Mouse (Mus musculus) lung, adult 18-20 months (tissue): ENCODE results near the gene Il10rb.
"Not testable (repeated sequence)": the region's sequence is repeated elsewhere in the genome, so short reads cannot be mapped to it uniquely, and the experiment has no call there.

Experiments used
- DNase-seq, 2 experiments: peaks; one replicate each; pipeline ENCODE4 v3.0.0; 2022; ENCODE audit warnings: mixed read lengths in 2 of 2

The Il10rb gene

DNA sequence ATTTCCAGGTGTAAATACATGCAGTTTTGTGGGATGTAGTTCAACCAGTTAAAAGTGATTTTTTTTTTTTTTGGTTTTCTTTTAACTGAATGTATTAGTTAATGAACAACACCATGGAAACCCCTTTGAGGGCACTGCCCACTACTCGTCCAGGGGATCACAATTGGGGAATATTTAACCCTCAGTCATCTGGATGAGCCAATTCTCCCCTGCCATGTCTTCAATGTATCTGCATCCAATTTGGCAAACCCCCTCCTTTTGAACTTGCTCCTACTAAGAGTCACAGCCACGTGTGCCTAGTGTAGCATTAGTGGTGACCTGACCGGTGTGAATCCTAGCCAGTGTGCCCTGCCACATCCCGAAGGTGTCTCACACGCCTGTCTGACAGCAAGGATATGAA is 12.6 kb downstream of the Il10rb start:
- no peak for DNase-seq

DNA sequence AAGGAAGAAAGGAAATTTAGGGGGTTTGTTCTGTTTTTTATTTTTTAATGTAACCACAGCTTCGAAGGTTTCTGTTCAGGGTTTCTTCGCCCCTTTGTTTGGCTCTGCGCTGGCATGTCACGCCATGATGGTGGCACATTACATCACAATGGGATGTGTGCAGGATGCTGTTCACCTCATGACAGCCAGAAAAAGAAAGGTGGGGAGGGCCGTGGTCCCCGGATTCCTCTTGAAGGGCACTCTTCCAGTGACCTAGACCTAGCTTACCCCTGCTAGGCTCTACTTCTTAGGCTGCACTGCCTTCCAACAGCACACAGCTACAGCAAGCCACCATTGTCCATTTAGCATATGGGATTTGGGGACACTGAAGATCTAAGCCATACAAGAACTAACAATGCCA is 19.9 kb downstream of the Il10rb start:
- no peak for DNase-seq

DNA sequence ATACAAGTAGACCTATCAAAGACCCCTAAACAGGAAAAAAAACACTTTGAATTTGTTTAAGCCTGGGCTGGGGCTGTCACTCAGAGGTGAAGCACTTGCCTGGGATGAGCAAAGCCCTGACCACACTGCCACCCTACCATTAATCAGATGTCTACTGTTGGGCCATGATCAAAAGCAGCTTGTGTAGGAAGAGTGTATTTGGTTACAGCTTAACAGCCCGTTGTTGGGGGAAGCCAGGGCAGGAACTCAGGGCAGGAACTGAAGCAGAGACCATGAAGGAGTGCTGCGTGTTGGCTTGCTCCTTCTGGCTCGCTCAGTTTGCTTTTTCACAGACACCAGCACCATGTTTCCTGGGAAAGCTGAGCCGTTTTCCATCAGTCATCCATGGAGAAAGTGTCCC is 20.6 kb downstream of the Il10rb start:
- no peak for DNase-seq

DNA sequence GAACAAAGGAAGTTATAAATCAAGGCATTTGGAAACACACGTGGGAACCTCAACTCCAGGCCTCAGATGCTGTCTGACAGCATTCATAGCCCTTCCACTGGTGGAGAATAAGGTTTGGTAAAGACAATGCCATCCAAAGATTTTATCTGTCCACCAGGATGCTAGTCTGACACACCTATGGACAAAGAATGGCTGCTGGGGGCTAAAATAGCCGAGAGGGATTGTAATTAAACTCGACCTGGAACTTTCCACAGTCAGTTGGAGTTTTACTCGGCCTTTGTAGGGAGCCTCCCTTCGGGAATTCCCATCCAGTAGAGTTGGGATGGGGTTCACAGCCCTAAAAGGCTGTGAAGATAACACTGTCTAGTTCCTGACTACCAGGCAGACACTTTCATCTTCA is 21.5 kb downstream of the Il10rb start:
- DNase-seq: no peak

DNA sequence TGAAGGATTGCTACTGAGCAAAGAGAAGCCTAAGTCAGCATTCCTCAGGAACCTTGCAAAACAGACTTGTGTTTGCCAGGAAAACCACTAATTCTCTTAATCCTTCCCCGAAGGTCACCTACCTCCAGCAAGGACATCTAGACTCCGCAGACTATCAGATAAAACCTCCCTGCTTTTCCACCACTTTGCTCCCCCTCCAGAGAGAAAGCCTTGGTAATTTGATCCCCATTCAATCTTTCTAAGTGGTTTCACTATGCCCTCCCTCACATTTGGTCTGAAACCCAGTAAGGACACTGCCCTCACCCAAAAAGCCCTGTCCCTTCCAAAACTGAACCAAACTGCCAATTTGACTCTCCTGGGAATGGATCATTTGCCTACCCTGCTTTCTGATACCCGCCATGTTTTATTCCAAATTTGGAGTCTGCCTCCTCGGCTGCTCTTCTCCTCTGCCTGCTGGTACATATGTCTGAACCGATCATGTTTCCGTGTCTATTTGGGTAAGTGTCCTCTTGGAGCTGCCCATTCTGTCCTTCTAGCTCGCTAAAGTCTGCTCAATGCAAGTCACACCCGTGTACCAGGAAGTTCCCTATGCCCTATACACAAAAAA is 22.4 kb downstream of the Il10rb start:
- DNase-seq: no peak

DNA sequence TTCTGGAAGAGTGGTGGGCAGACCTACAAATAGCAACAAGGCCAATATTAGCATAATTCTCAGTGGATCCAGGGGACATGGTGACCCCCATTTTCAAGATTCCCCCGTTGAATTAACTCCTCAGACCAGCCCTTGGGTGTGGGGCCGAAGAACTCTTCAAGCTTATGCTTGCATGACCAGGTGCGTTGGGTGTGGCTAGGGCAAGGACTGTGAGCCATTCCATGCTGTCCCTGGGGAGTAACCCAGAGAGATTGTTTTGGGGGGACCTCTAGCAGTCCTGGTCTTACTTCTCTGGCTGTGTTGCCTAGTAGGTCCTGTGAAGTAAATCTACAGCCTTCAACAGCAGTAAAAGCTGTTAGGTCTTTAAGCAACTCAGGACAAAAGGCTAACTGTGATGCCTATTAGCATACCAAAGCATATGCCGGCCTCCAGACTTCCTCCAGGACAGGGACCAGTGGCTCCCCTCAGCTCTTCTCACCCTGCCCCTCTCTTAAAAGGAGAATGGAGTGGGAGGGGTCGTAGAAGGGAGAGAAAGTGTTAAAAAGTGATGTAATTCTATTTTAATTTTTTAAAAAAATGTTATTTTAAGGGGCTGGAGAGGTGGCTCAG is 26.9 kb downstream of the Il10rb start:
- no peak for DNase-seq

DNA sequence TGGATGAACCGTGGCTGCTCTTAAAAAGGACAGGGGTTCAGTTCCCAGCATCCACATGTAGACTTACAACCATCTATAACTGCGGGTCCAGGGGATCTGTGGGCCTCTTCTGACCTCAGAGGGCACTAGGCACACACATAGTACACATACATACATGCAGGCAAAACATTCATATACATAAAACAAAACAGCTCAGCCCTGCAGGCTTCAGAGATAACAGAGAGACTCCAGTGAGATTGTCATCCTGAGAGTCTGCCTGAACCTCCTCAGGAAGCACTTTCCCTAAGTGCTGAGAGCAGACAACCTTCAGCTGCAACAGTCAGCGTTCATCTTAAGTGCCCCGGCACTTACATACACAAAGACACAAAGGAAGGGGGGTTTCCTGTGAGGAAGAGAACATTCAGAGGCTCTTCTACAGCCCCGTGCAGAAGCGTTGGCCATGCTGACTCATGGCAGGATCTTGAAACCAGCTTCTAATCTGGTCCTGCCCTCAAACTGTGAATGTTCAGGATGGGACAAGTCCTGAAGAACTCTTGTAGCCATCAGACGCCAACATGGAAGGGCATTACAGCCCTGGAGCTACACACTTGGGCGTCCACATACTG is 27.5 kb downstream of the Il10rb start:
- DNase-seq: no peak

DNA sequence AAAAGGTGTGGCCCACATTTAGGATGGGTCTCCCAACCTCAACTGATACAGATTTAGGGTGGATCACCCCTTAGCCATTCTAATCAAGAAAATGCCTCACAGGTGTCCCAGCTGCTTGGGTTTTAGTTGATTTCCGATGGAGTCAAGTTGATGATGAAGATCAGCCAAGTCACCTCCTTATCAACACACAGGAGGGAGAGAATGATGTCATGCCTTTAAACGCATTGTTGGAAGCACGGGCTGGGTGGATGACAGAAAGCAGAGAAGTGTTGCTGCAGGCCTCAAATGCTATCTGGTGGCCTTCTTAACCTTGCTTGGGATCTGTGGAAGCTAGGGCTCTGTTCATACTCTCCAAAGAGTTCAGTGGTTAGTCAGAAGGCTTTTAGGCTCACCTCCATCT is 28.2 kb downstream of the Il10rb start:
- DNase-seq: no peak

DNA sequence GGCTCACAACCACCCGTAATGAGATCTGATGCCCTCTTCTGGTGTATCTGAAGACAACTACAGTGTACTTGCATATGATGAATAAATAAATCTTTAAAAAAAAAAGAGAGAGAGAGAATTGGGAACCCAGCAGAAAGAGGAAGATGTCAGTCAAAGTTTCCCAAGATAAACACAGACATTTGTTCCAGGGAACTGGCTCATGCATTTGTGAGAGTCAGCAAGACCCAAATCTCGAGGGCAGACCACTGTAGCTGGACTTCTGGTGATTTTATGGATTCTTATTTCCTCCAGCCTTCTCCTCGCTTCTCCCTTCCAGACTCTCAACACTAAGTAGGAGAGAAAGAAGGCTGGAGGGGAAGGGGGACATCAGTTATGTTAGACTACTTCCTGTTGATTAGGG is 32.1 kb downstream of the Il10rb start:
- DNase-seq: no peak

DNA sequence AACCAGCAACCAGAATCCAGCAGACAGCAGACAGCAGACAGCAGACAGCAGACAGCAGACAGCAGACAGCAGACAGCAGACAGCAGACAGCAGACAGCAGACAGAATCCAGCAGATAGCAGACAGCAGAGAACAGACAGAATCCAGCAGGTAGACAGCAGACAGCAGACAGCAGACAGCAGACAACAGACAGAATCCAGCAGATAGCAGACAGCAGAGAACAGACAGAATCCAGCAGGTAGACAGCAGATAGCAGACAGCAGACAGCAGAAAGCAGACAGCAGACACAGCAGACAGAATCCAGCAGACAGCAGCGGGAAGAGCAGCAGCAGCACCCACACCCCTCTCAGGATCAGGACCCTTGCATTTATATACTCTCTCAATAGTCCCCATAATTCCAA is 32.6 kb downstream of the Il10rb start:
- not testable (repeated sequence) for DNase-seq

DNA sequence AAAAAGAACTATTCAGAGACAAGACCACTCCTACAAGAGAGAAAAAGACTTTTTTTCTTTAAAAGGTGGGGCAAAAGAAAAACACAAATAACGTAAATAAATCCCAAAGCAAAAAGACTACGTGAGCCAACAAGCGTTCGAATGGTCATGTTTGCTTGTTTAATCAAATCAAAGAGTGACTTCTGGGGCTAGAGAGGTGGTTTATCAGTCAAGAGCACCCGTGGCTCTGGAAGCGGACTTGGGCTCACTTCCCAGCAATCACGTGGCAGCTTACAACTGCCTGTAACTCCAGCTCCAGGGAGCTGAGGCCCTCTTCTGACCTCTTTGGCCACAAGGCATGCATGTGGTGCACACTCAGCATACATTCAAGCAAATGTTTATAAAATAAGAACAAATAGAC is 35.4 kb downstream of the Il10rb start:
- peak; percentile 86 to 88 for DNase-seq

DNA sequence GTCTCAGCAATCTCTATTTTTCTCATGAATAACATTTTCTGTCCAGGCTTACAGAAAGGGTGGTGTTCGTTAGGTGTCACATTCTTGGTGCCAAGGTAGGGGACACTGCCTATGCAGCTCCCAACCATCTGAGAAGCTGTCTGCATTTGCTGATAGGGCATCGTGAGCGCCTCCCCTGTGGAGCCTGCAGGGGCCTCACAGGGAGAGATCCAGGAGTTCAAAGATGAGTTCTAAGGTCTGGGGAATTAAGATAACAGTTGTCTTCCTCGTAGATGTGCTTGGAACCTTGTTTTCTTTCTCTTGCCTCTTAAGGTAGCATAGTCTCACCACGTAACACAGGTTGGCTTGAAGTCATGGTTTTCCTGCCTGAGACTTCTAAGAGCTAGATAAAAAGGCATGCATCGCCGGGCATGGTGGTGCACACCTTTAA is 35.9 kb downstream of the Il10rb start:
- no peak for DNase-seq

DNA sequence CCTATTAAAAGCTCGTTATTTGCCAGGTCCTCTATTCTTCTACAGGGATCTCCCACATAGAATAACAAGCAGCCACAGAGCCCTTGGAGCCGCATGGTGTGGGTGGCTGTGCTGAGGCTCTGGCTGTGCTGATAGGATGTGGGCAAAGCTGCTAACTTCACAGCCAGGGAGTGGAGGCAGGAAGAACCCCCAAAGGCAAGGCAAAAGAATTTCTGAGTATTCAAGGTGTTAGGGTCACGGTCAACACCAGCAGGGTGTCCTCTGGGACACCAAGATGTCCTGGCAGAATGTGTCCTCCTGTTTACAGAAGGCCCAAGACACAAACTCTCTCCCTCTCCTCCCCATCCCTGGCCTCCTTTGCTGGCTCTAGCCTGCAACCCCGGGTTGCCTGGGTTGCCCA is 36.5 kb downstream of the Il10rb start:
- DNase-seq: no peak

DNA sequence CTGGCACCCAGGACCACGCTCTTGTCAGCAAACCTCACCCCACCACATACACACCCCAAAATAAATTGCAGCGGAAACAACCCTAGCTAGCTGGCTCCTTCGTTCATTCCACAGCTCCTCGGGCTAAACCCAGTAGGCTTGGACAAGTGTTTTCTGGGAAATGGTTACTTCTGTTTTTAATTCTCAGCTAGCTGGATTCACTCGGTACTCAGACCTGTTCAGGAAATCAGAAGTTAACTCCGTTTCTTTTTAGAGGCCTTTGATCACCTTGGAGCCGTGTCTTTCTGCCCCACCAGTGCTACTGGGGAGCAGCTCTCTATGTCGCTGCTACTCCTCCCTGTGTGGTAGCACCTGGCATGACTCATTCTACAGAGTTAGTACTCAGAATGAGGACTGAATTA is 37.2 kb downstream of the Il10rb start:
- no peak for DNase-seq

DNA sequence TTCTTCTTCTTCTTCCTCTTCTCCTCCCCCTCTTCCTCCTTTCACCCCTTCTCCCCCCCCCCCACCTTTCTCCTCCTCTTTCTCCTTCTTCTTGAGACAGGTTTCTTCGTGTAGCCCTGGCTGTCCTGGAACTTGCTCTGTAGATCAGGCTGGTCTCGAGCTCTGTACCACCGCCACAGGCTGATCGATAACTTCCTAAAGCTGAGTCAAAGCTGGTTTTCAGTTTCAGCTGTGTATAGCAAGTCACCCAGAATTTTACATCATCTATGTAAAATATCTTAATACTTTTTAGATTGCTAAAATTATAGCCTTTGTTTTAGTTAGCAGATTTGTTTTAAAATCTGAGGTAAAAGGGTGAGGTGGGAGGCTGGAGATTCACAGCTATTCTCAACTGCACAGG is 38.9 kb downstream of the Il10rb start:
- DNase-seq: no peak

DNA sequence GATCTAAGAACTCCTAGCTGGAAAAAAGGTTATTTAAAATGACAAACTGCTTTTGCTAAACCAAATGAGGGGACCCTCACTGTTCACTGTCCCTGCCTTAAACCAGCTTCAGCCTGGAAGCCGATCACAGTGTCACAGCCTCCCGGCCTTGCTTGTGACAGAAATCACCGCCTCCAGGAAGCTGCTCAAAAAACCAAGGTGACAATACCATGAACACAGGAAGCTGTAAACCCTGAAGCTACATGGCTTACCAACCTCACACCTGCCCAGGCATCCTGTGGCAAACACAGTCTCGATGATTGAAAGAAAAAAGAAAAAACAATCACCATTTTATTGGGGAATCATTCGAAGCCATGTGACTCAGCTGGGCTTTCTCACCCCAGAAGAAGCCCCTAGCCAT is 39.6 kb downstream of the Il10rb start:
- DNase-seq: no peak

DNA sequence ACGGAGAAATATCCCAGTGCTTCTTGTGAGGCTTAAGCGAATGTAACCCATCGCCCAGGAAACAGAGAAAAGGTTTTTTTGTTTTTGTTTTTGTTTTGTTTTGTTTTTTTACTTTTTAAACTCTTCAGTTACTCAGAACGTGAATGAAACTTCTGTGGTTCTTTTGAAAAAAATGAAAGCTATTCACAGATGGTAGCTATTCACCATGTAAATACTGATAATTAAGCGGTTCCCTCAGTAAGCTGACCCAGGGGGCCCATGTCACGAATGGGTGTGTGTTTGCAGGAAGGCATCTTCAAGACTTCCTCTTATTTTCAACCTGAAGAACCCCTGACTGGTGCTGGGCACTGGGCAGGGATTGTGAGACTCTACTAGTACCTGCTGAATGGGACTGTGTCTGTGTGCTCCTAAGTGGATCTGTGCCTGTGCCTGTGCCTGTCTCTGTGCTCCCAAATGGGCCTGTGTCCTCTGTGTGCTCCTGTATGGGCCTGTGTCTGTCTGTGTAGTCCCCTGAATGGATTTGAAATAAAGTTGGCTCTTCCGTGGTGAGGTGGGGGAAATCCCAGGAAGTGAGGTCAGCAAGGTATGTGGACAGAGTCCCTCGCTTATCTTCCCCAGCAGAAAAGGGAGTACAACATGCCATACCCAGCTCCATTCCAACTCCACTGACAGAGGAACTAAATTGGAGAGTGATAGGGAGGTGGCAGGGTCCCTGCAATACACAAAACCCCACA is 41.0 kb downstream of the Il10rb start:
- no peak for DNase-seq

DNA sequence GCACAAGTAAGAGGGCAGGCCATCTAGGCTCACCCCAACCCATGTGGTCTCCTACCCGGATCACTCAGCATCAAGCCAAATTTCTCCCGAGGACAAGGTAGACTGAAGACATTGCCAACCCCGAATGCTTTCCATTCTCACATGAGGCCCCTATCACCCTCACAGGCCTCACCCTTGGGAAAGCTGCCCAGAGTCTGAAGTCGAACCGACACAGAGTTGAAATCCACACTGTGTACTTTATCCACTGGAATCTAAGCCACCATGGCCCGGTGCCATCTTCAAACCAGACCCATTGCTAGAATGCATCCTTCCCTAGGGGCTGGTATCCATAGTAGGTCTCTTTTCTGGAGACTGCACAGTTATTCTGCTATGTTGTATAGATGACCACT is 41.5 kb downstream of the Il10rb start:
- no peak for DNase-seq

DNA sequence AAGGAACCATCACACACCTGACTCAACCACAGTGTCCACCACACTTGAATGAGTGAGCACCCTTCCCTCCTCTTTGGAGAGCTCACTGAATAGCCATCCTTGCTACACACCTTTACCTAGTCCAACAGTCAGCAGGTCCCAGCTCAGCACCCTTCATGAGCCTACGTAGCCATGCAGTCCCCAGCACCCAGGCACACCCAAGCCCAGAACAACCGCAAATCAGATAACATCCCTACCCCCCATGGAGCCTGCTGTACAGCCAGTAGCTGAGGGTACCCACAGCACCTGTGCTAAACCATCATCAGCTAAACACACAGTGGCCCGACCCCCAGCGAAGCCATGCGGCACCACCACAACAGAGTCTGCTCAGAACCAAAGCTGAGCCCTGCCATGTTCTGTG is 42.1 kb downstream of the Il10rb start:
- no peak for DNase-seq

DNA sequence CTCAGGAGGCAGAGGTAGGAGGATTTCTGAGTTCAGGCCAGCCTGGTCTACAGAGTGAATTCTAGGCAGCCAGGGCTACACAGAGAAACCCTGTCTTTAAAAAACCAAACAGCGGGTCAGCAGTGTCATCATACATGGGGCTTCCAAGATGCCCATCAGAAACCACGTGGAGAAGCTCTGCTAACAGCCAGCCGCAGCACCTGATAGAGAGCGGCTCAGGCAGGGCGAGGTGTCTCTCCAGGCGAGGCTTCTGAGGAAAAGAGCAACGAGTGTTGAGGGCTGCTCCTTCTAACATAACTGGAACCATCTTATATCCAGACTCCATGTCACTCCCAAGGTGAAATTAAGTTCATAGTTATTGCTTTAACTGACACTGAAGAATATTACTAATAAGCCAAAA is 42.9 kb downstream of the Il10rb start:
- no peak for DNase-seq

DNA sequence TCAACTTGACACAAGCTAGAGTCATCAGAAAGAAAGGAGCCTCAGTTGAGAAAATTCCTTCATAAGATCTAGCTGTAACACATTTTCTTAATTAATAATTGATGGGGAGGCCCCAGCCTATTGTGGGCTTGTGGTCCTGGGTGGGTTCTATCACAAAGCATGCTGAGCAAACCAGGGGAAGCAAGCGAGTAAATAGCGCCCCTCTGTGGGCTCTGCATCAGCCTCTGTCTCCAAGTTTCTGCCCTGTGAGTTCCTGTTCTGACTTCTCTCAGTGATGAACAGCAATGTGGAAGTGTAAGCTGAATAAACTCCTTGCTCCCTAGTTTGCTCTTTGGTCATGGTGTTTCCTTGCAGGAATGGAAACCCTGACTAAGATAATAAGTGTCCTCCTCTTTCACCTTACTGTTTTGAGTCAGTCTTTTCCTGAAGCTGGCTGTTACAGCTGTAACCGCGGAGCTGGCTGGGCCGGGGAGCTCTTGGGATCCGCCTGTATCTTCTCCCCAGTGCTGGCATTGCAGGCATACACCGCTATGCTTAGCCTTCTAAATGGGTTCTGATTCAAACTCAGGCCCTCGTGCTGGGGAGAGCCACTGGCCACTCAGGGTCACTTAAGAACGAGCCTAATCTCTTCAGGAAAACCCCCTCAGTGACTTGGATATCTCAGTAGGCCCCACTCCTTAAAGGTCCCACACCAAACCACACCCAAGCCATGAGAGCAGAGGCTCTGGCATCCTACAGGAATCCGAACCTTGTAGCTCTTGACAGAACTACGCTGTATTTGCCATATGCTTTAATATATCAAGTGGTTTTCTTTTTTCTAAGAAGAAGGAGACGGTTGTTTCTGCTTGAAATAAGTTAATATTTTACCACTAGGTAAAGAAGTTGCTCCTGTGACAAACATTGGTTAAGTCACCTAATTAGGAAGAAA is 44.4 kb downstream of the Il10rb start:
- DNase-seq: no peak

DNA sequence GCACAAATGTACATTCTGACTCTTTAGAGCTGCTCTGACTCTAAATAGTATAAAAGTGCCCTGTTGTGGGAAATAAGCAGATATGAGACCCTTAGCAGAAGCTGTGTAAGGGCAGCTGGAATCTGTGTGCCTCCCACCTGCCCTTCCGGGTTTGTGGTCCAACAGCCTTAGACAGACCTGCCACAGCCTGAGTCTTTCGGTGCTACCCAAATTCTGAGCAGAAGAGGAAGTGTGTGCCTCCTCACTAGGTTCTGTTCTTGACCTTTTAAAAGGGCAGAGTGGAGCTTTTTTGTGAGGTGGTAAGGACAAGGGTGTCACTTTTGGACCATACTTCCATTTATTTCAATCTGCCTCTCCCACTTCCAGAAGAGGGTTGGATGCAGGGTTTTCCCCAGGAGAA is 46.0 kb downstream of the Il10rb start:
- DNase-seq: no peak

DNA sequence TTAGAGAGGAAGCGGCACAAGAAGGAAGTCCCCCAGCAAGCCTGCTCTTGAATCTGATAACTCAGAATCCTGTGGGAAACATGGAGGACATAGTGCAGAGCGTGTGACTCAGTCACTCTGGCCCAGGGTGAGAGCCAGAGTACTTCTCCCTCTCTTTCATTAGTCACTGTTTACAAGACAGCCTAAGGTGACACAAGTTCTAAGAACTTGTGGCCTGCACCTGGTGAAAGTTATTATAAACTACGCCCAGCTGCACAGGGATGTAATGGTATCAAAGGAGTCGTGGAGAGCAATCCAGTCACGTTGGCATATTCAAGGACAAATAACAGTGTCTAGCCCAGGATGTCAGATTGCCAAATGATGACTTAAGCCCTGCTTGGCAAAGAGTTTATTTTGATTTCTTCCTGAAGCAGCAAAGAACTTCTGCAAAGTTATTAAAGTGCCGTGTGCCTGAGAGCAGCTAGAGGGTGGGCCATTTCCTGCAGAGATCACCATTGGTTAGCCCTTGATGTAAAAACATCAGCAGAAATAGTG is 46.5 kb downstream of the Il10rb start:
- peak; percentile 42 to 82 for DNase-seq
